Mouse (Mus musculus): ENCODE data around the gene Tmem222.

GRCm38 (mm10) chr4:133278482-133278881 lies 890 bp upstream of the Tmem222 start:
- no peak for TF ChIP-seq CTCF (IDR thresholded peaks at IDR 0.05)
- TF ChIP-seq EP300 (IDR thresholded peaks at IDR 0.05), result no peak

Measured in lung, postnatal 0 days (tissue).